Mouse (Mus musculus) lung, postnatal 0 days (tissue): ENCODE measurements around the gene Astn1.

Experiments
- CTCF ChIP-seq: IDR thresholded peaks from 2 replicates; pipeline ENCODE4 v1.5.1; 2016; ENCODE audit warnings: antibody characterized with exemption, mild to moderate bottlenecking
- EP300 ChIP-seq: IDR thresholded peaks from 2 replicates; pipeline ENCODE4 v1.6.1; 2016; ENCODE audit warnings: antibody characterized with exemption, mild to moderate bottlenecking, control low read depth

DNA sequence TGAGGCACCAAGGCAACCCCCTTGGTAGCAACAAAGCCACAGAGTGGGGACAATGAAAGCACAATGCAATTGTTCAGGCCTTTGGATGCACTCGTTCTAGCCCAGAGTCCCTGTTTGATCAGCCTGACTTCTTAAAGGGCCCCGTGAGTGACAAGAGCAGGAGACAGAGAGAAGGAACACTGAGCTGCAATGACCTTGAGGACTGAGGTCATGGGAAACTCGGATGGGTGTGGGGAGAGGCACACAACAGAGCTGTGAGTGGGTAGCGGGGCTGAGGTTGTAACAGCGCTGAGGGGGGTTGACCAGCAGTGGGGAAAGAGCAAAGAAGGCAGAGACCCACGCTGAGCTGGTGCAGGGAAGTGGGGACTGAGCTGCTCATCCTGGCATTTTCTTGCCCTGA is 189.9 kb downstream of the Astn1 start:
- no peak for TF ChIP-seq CTCF
- no peak for TF ChIP-seq EP300
